Mouse (Mus musculus) layer of hippocampus, postnatal 14 days (tissue): ENCODE measurements at regions not wholly inside any gene's neighbourhood (a gene's known extent, or its start where the extent isn't known, plus 50 kb on each side); places are given as distances from the start of the nearest gene placed in this dataset.
A peak's percentile ranks its signal among the peaks of the same experiment; 100 is the strongest.
"Not testable (repeated sequence)": the region's sequence is repeated elsewhere in the genome, so short reads cannot be mapped to it uniquely, and the experiment has no call there.

Experiments used
- DNase-seq, 2 experiments: peaks; one replicate each; pipeline ENCODE4 v3.0.0; 2021 to 2022; ENCODE audit warnings: low spot score in 2 of 2, mixed read lengths in 1 of 2

- DNase-seq, result no peak
These were observed 74.1 kb upstream of the Speer2 start for GRCm38 (mm10) chr16:69937514-69938194.

GRCm38 (mm10) chr16:69943635-69944034 lies 80.1 kb upstream of the Speer2 start:
- DNase-seq, result no peak

GRCm38 (mm10) chr16:69948783-69949182 lies 85.2 kb upstream of the Speer2 start:
- no peak for DNase-seq

- no peak for DNase-seq
These were observed 85.8 kb upstream of the Speer2 start for GRCm38 (mm10) chr16:69949339-69949738.

GRCm38 (mm10) chr16:69951581-69951980 lies 88.0 kb upstream of the Speer2 start:
- DNase-seq, result no peak

- DNase-seq, result not testable (repeated sequence)
These were observed 103.0 kb upstream of the Speer2 start for GRCm38 (mm10) chr16:69966561-69966960.

- no peak for DNase-seq
These were observed 116.4 kb upstream of the Speer2 start for GRCm38 (mm10) chr16:69979813-69980527.

GRCm38 (mm10) chr16:69984320-69984719 lies 120.8 kb upstream of the Speer2 start:
- no peak for DNase-seq

- no peak for DNase-seq
These were observed 128.4 kb upstream of the Speer2 start for GRCm38 (mm10) chr16:69991907-69992470.

- peak in 1 of 2 experiments; percentile 32 for DNase-seq
These were observed 129.2 kb upstream of the Speer2 start for GRCm38 (mm10) chr16:69992715-69993114.

- DNase-seq, result no peak
These were observed 143.3 kb upstream of the Speer2 start for GRCm38 (mm10) chr16:70006863-70007262.

GRCm38 (mm10) chr16:70016980-70017379 lies 153.4 kb upstream of the Speer2 start:
- no peak for DNase-seq

GRCm38 (mm10) chr16:70019564-70019963 lies 156.0 kb upstream of the Speer2 start:
- DNase-seq, result no peak

GRCm38 (mm10) chr16:70021436-70021835 lies 157.9 kb upstream of the Speer2 start:
- DNase-seq, result no peak

GRCm38 (mm10) chr16:70028649-70029048 lies 165.1 kb upstream of the Speer2 start:
- no peak for DNase-seq

- no peak for DNase-seq
These were observed 182.0 kb upstream of the Speer2 start for GRCm38 (mm10) chr16:70045547-70045946.

- no peak for DNase-seq
These were observed 182.5 kb upstream of the Speer2 start for GRCm38 (mm10) chr16:70046009-70046408.

GRCm38 (mm10) chr16:70049850-70050249 lies 186.3 kb upstream of the Speer2 start:
- DNase-seq, result no peak

- DNase-seq, result no peak
These were observed 207.9 kb upstream of the Speer2 start for GRCm38 (mm10) chr16:70071471-70071870.

GRCm38 (mm10) chr16:70073740-70074139 lies 210.2 kb upstream of the Speer2 start:
- no peak for DNase-seq

- no peak for DNase-seq
These were observed 216.0 kb upstream of the Speer2 start for GRCm38 (mm10) chr16:70079497-70079896.

GRCm38 (mm10) chr16:70091291-70091690 lies 222.5 kb upstream of the Gbe1 start:
- peak in 1 of 2 experiments; percentile 20 for DNase-seq
